Mouse (Mus musculus): ENCODE measurements around the gene Lrig1. TPM values are rescaled to one million over a fixed set of nuclear protein-coding genes. Genes with fewer than 3 reads are reported as not detected.

Gene Lrig1
- total RNA-seq (2023), result 71.5 TPM

GRCm38 (mm10) chr6:94700067-94700491 is at the start of gene Lrig1:
Gene Lrig1, minus strand, starts transcription at chr6:94700158.

Other genes with a start within 250 kb of the Lrig1 start
- 27.3 TPM for gene Slc25a26, start 199.8 kb downstream of the Lrig1 start, total RNA-seq (2023)

All from CD4-positive naive resting alpha-beta T cell, adult 76 days (primary cell).